Mouse (Mus musculus) bone marrow, adult 2 months (tissue): Measurements from ENCODE around the gene Ifi27l2b. TPM values are rescaled to one million over a fixed set of nuclear protein-coding genes. Genes with fewer than 3 reads are reported as not detected.

ENCODE experiments used
- H3K27ac ChIP-seq: fragments of 200-500 bp; 2 replicates; pipeline ENCODE4 v1.5.1; 2012; ENCODE audit warnings: low read depth, mild to moderate bottlenecking, control low read depth, inconsistent platforms, low read length; ENCODE audit not compliant: control insufficient read depth, poor library complexity, insufficient read depth
- H3K4me1 ChIP-seq: fragments of 200-500 bp; 2 replicates; pipeline ENCODE4 v1.6.1; 2011; ENCODE audit warnings: low read length; ENCODE audit not compliant: control insufficient read depth, insufficient read depth
- H3K4me3 ChIP-seq: fragments of 200-500 bp; replicated peaks from 2 replicates; pipeline ENCODE3; 2011; ENCODE audit warnings: mild to moderate bottlenecking, low read depth, low read length, control low read depth; ENCODE audit not compliant: control insufficient read depth
- CTCF ChIP-seq: fragments of 200-500 bp; IDR thresholded peaks from 2 replicates; pipeline ENCODE4 v1.5.1; 2011; ENCODE audit warnings: low read length, control low read depth; ENCODE audit not compliant: control insufficient read depth, insufficient read depth
- POLR2A ChIP-seq: fragments of 200-500 bp; IDR thresholded peaks from 2 replicates; pipeline ENCODE4 v1.6.1; 2011; ENCODE audit warnings: low read depth, mild to moderate bottlenecking, control low read depth, low read length, borderline replicate concordance; ENCODE audit not compliant: control insufficient read depth
- WGBS: fragments of 180-500 bp; shearing (Covaris S2); methylation state at CpG from one replicate; pipeline ENCODE4 v1.1.7; 2018; 5-methylcytosine and 5-hydroxymethylcytosine counted together
- polyA plus RNA-seq: library from polyadenylated mRNA; stranded (reverse); fragments of >200 nt; gene quantifications from 2 replicates; pipeline ENCODE4 v1.2.4, GENCODE M21; 2011; ENCODE audit warnings: low replicate concordance; ENCODE audit not compliant: missing spikeins, insufficient read depth, insufficient read length

The Ifi27l2b gene
- polyA plus RNA-seq, 1 experiment, result not detected

DNA sequence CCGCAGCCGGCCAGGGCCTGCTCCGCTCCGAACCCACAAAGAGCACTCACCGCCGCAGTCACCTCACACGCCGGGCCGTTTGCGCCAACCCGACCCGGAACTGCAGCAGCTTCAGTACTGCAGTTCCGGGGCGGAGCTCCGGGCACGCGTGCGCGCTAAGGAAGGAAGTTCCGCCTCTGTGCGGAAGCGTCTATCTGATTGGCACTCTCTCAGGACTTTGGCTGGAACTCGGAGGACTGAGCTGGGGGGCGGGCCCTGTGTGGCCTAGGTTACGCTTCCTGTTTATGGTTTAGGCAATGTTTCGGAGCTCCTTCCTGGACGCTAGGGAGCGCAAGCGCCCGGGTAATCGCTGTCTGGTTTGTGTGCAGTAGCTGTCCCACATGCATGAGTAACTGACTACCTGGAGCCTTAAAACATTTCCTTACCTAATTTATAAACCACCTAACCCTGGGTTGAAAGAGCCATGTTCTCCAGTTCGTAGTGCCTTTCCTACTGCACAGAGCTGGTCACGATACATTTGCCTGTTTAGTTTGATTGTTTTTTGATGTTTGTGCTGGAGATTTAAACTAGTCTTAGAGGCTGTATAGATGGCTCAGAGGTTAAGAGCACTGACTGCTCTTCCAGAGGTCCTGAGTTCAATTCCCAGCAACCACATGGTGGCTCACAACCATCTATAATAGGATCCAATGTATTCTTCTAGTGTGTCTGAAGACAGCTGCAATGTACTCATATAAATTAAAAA lies 31.1 kb downstream of the Ifi27l2b start, which contains the start of gene Ddx24:
Gene Ddx24 (minus strand): TSS at position 102 of the 742 bp plus-strand sequence.
- peak within 1 kb of the TSS; percentile 29; the same call in 1 of the 2 replicates for H3K27ac ChIP-seq
- no peaks in the 10 kb centered on the region; the same call in 1 of the 2 replicates for H3K4me1 ChIP-seq
- under 1% methylated on average over 33 of the region's 33 CpGs for WGBS
- TF ChIP-seq CTCF, result peak; percentile 88
- TF ChIP-seq POLR2A, result peak; percentile 89; the same call in 1 of the 2 replicates
- H3K4me3 ChIP-seq, result peak within 1 kb of the TSS; percentile 83

DNA sequence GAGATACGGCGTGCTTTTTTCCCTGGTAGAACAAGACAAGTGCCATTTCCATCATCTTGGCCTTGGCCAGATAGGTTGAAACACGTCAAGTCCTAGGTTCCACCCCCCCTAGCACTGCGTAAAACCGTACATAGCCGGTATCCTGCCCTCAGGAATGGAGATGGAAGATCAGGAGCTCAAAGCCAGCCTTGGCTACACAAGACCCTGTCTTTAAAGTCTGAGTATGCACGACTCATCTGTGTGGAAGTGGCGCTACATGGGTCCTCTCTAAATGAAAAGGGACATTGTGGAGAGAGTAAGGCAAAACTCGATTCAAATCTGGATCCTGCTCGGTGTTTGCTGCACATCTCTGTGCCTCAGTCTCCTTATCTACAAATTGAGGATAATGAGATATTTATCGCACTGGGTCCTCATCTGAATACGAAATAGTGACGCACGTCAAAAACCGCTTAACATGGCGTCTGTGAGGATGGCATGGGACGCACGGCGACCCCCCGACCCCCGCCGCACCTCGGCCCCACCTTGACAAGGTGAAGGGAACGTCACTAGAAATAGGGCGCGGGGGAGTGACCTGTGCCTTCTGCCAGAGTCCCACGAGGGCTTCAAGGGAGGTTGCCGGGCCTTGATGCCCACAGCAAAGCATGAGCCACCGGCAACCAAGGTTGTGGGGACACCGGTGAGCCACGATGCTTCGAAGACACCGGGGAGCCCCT lies 31.9 kb downstream of the Ifi27l2b start:
- WGBS, result 8% methylated on average over 33 of the region's 33 CpGs
- TF ChIP-seq CTCF (no peak), POLR2A (no peak)
- Histone ChIP-seq H3K4me3 (peak overlapping the region; percentile 83), H3K27ac (peak overlapping the region; percentile 29; the same call in 1 of the 2 replicates), H3K4me1 (no peaks in the 10 kb centered on the region; the same call in 1 of the 2 replicates)

DNA sequence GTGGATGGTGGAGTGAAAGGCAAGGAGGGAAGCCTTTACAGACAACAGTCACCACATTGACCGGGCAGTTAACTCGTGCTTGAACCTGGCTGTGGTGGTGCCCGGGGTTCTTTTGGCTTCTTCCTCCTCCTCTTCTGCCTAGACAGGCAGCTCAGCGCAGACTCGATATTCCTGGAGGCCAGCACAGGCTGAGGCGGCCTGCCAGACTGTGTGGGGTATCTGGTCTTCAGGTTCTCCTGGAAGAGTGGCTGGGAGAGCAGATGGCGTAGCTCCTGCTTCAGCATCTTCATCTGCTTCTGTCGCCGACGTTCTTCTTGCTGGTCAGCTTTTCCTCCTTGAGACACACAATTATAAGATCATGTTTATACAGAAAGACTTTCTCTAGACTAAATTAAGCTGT lies 48.9 kb downstream of the Ifi27l2b start:
- Histone ChIP-seq H3K4me1 (no peaks in the 10 kb centered on the region), H3K27ac (no peak overlapping the region), H3K4me3 (no peak overlapping the region)
- TF ChIP-seq CTCF, result no peak
- 91% methylated on average over 10 of the region's 10 CpGs for WGBS

DNA sequence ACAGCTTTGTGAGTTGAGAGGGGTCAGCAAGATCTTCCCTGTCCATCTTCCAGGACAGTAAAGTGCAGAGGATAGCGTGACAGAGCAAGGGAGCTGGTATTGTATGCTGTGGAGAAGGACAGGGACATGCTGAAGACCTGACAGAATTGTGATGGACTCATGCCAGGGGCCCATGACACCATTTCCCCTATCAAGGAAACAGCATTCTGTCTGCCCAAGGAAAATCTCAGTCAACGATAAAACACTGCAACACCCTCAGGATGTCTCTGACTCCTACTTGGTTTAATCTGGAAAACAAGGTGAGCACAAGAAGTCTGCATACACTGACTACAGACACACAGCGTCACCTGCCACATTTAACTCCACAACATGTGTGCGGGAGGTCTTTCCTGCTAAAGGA lies 49.3 kb downstream of the Ifi27l2b start, which contains the start of gene 9330161L09Rik:
Gene 9330161L09Rik (minus strand): TSS at position 101 of the 400 bp plus-strand sequence.
- no peaks in the 10 kb centered on the region for H3K4me1 ChIP-seq
- no peak within 1 kb of the TSS for H3K27ac ChIP-seq
- TF ChIP-seq POLR2A (no peak), CTCF (no peak)
- H3K4me3 ChIP-seq, result no peak within 1 kb of the TSS
- WGBS, result 81% methylated on average over 4 of the region's 4 CpGs

DNA sequence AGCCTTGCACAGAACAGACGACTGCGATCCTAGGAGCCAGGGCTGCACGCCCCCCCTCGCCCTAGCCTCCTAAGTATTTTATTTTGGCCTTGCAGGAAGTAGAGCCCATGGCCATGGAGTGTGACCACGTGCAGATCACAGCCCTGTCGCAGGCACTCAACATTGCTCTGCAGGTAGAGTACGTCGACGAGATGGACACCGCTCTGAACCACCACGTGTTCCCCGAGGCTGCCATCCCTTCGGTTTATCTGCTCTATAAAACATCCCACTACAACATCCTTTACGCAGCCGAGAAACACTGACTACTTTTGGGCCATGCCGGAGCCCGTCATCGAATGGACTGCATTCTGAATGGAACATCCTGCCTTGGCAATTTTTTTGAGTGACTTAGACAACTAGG lies 52.9 kb downstream of the Ifi27l2b start:
- TF ChIP-seq POLR2A (no peak), CTCF (no peak)
- WGBS, result 87% methylated on average over 18 of the region's 18 CpGs
- H3K4me3 ChIP-seq, result no peak overlapping the region
- no peaks in the 10 kb centered on the region for H3K4me1 ChIP-seq
- no peak overlapping the region for H3K27ac ChIP-seq

Other genes with a start within 250 kb of the Ifi27l2b start
- not detected in 2 replicates for gene Prima1, start 215.1 kb downstream of the Ifi27l2b start, polyA plus RNA-seq
- not detected in 2 replicates for gene Fam181a, start 146.2 kb downstream of the Ifi27l2b start, polyA plus RNA-seq
- gene Asb2, start 101.2 kb downstream of the Ifi27l2b start, polyA plus RNA-seq, result 2.8 TPM in 2 replicates
- gene Otub2, start 68.5 kb downstream of the Ifi27l2b start, polyA plus RNA-seq, result 9.0 and 13.3 TPM in 2 replicates
- 0.99 TPM in 1 of 2 replicates, not detected in the other for gene 9330161L09Rik, start 49.4 kb downstream of the Ifi27l2b start, polyA plus RNA-seq
- gene Ddx24, start 31.4 kb downstream of the Ifi27l2b start, polyA plus RNA-seq, result 23.2 and 40.5 TPM in 2 replicates
- 114 and 211 TPM in 2 replicates for gene Ifi27, start 23.0 kb downstream of the Ifi27l2b start, polyA plus RNA-seq
- 31.6 and 112 TPM in 2 replicates for gene Ifi27l2a, start 13.5 kb downstream of the Ifi27l2b start, polyA plus RNA-seq
- gene Ppp4r4, start 75.1 kb upstream of the Ifi27l2b start, polyA plus RNA-seq, result 0.62 TPM in 1 of 2 replicates, not detected in the other
- 0.82 and 0.97 TPM in 2 replicates for gene Serpina10, start 174.2 kb upstream of the Ifi27l2b start, polyA plus RNA-seq
- 1.2 TPM in 1 of 2 replicates, not detected in the other for gene Serpina6, start 200.0 kb upstream of the Ifi27l2b start, polyA plus RNA-seq
- gene Serpina16, start 218.9 kb upstream of the Ifi27l2b start, polyA plus RNA-seq, result not detected in 2 replicates
- 1.3 TPM in 1 of 2 replicates, not detected in the other for gene Serpina1f, start 238.3 kb upstream of the Ifi27l2b start, polyA plus RNA-seq